Mouse (Mus musculus) MEL (cell line): ENCODE data around the gene H2al1e.

Source experiments
- CTCF ChIP-seq, 3 experiments: IDR thresholded peaks in 2 of 3; conservative IDR thresholded peaks in 1 of 3; 2 replicates each; pipeline ENCODE4 v1.5.1; 2011 to 2012; ENCODE audit warnings: low read length in 3 of 3, low read depth in 2 of 3, mild to moderate bottlenecking in 2 of 3, improper control_type of control experiment in 1 of 3, inconsistent platforms in 1 of 3, mixed read lengths in 1 of 3, moderate library complexity in 1 of 3; ENCODE audit not compliant: control insufficient read depth in 1 of 3, insufficient read depth in 1 of 3, poor library complexity in 1 of 3, severe bottlenecking in 1 of 3
- POLR2A ChIP-seq, 2 experiments: IDR thresholded peaks; 2 replicates each; pipeline ENCODE4 v1.6.1; 2011 to 2012; ENCODE audit warnings: low read length in 2 of 2, mild to moderate bottlenecking in 2 of 2, control low read depth in 1 of 2, improper control_type of control experiment in 1 of 2, low read depth in 1 of 2, moderate library complexity in 1 of 2; ENCODE audit not compliant: control insufficient read depth in 1 of 2, insufficient read depth in 1 of 2, poor library complexity in 1 of 2

GRCm38 (mm10) chrX:11264918-11265317 lies 46.8 kb upstream of the H2al1e start:
- TF ChIP-seq CTCF (IDR thresholded peaks at IDR 0.05 in 2 of 3, conservative IDR thresholded peaks at IDR 0.05 in 1 of 3; ENCODE audit: control insufficient read depth in 1 of 3, insufficient read depth in 1 of 3, low read depth in 2 of 3, low read length in 3 of 3, poor library complexity in 1 of 3, severe bottlenecking in 1 of 3) (no peak), POLR2A (IDR thresholded peaks at IDR 0.05; ENCODE audit: control insufficient read depth in 1 of 2, insufficient read depth in 1 of 2, low read depth in 1 of 2, low read length in 2 of 2, poor library complexity in 1 of 2) (no peak)
